Mouse (Mus musculus) Patski (cell line): ENCODE measurements around the gene Kifc3. TPM values are rescaled to one million over a fixed set of nuclear protein-coding genes. Genes with fewer than 3 reads are reported as not detected.

ENCODE experiments used
- ATAC-seq: fragments of 100-300 bp; one replicate; pipeline ENCODE4 v1.8.0; 2021
- CTCF ChIA-PET: fragments of 350-600 bp; sonication (Branson Sonifier 250); formaldehyde crosslinking; loops from one replicate; lab custom pipeline; 2022; ENCODE audit warnings: inconsistent platforms; lab: Charles Lee
- POLR2A ChIA-PET: fragments of 350-600 bp; sonication (Branson Sonifier 250); formaldehyde crosslinking; loops from one replicate; lab custom pipeline; 2022; ENCODE audit warnings: antibody characterized with exemption, inconsistent platforms; lab: Charles Lee
- DNase-seq: peaks from one replicate; pipeline ENCODE4 v3.0.0-alpha.2; 2011; ENCODE audit warnings: low read depth, low spot score
- H3K27me3 ChIP-seq: fragments of 371-371 bp; one replicate; pipeline ENCODE4 v1.5.1; 2021
- CTCF ChIP-seq: fragments of 100-300 bp; IDR thresholded peaks from one replicate; pipeline ENCODE4 v1.5.1; 2021
- in situ Hi-C: fragments of 300-500 bp; cut with MboI; formaldehyde crosslinking; loops from 3 replicates; pipeline ENCODE4 v1.11.1; 2018; ENCODE audit warnings: low pct_unique_long_range_greater_than_20kb, mixed read lengths
- polyA plus RNA-seq: library from polyadenylated mRNA; unstranded; gene quantifications from one replicate; pipeline ENCODE4 v1.2.3, GENCODE M21; 2021

Gene Kifc3
- polyA plus RNA-seq, 1 experiment from 2014 or later = 158 TPM

DNA sequence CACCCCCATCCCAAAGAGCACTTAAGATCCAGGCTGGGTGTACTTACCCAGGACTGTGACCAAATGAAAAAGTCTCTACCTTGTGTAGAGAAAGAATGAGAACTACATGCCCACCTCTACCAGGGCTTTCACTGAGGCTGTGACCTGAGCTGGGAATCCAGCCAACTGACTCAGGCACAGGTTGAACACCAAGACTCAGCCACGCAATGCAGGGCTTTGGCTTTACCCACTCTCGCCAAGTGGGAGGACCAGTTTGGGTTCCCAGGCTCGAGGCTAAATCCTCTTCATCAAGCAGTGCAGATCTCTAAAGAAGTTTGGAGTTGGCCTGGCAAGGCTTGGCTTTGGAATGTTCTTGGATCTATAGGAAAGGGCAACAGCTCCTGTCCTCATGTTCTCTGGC is 127.1 kb downstream of the Kifc3 start:
- no peak for ATAC-seq
- POLR2A ChIA-PET = no interaction called here

DNA sequence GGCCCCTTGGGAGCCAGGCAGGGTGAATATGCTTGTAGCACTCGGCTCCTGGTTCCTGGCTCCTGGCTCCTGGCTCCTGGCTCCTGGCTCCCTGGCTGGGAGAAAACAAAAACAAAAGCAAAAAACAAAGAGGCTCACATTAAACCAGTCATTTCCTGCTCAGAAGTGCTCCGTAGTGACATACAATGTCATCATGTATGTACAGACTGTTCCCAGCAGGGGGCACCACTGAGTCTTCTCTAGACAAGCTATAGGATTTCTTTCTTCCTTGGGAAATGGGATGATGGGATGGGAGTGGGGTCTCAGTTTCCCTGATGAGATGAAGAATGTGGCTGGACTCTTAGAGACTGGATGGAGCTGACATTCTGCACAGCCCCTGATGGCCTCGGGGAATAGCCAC is 135.0 kb downstream of the Kifc3 start:
- ATAC-seq (no peak), DNase-seq (no peak)
- CTCF ChIA-PET = interaction anchor here (1.6 kb wide), 1 partner anchor 11 kb away, joined by 3 read pairs; no protein-coding TSS in a partner anchor
- TF ChIP-seq CTCF = no peak
- H3K27me3 ChIP-seq = no peaks in the 10 kb centered on the region
- POLR2A ChIA-PET = no interaction called here
- in situ Hi-C loops = no loop called here

More for the DNA sequence above, 127.1 kb downstream of the Kifc3 start:
- no peak for DNase-seq
- CTCF ChIA-PET = interaction anchor here (1.4 kb wide), 1 partner anchor 23 kb away, joined by 3 read pairs; no protein-coding TSS in a partner anchor
- in situ Hi-C loops = no loop called here
- H3K27me3 ChIP-seq = no peaks in the 10 kb centered on the region
- TF ChIP-seq CTCF = no peak

DNA sequence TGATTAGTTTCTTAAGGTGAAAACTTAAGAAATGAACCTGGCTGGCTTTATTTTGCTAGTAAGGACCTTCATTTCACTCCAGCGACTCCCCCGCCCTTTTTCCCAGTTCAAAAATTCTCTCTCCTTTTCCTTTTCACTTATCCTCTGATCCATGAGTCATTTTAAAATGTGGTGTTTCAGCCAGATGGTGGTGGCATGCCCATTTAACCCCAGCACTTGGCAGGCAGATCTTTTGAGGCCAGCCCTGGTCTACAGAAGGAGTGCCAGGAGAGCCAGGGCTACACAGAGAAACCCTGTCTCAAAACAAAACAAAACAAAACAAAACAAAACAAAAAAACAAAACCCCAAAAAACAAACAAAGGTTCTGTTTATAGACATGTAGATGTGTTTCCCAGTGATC is 138.1 kb downstream of the Kifc3 start:
- ChIA-PET POLR2A (interaction anchor here (0.6 kb wide), 1 partner anchor 241 kb away, joined by 4 read pairs; no protein-coding TSS in a partner anchor), CTCF (interaction anchor here (0.7 to 2.1 kb wide), 3 partner anchors 11 to 114 kb away, joined by 4 to 7 read pairs (median 4); no protein-coding TSS in a partner anchor)
- no peak for DNase-seq
- ATAC-seq = peak; percentile 44
- TF ChIP-seq CTCF = no peak
- in situ Hi-C loops = no loop called here
- H3K27me3 ChIP-seq = no peaks in the 10 kb centered on the region

DNA sequence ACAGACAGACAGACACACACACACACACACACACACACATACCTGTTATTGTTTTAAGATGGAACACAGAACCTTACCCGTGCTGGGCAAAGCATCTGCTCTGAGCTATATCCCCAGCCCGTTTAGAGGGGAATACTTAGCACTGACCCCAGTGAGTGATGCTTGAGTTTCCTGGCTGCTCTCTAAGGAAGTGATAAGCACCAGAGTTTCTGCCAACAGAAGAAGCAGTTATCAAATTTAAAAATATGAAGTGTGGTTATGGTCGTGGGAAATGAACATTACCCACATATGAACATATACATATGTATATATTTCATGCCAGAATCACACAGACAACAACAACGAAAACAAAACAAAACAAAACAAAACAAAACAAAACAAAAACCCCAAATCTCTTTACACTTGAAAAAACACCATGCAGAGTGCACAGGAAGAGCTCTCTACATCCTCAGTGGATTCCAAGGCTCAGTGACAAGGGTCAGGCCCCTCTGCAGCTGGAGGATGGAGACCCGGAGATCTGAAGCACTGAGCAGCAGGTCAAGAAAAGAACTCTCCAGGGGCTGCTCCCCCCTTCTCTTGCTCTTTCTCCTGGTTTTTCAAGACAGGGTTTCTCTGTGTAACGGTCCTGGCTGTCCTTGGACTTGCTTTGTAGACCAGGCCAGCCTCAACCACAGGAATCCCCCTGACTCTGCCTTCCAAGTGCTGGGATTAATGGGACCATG is 142.6 kb downstream of the Kifc3 start:
- ATAC-seq (no peak), DNase-seq (no peak)
- in situ Hi-C loops = no loop called here
- ChIA-PET CTCF (no interaction called here), POLR2A (no interaction called here)
- TF ChIP-seq CTCF = no peak
- no peaks in the 10 kb centered on the region for H3K27me3 ChIP-seq

GRCm38 (mm10) chr8:95058661-95059060 is 144.0 kb downstream of the Kifc3 start:
- H3K27me3 ChIP-seq = peaks cover 6% of the 10 kb centered on the region
- DNase-seq (no peak), ATAC-seq (no peak)
- in situ Hi-C loops = no loop called here
- ChIA-PET CTCF (interaction anchor here (2.3 kb wide), 1 partner anchor 14 kb away, joined by 5 read pairs; no protein-coding TSS in a partner anchor), POLR2A (no interaction called here)
- TF ChIP-seq CTCF = no peak

- no peak for TF ChIP-seq CTCF
- peaks cover 6% of the 10 kb centered on the region for H3K27me3 ChIP-seq
- in situ Hi-C loops = no loop called here
- ATAC-seq = no peak
- no peak for DNase-seq
- CTCF ChIA-PET = interaction anchor here (1.2 kb wide), 1 partner anchor 11 kb away, joined by 3 read pairs; no protein-coding TSS in a partner anchor
- POLR2A ChIA-PET = no interaction called here
Observed at GRCm38 (mm10) chr8:95056414-95056813, 146.2 kb downstream of the Kifc3 start.

GRCm38 (mm10) chr8:95054927-95055510 is 147.6 kb downstream of the Kifc3 start, which contains the start of gene Drc7:
TSS of gene Drc7 (plus strand) at chr8:95055103.
- no peak for DNase-seq
- no peak for ATAC-seq
- POLR2A ChIA-PET = interaction anchor here (0.8 kb wide), 1 partner anchor 39 kb away, joined by 5 read pairs; no protein-coding TSS in a partner anchor
- CTCF ChIA-PET = interaction anchor here (0.9 kb wide), 1 partner anchor 8 kb away, joined by 3 read pairs; no protein-coding TSS in a partner anchor
- H3K27me3 ChIP-seq = peaks cover 6% of the 10 kb centered on the region
- TF ChIP-seq CTCF = no peak
- in situ Hi-C loops = no loop called here

GRCm38 (mm10) chr8:95054438-95054837 is 148.2 kb downstream of the Kifc3 start:
- DNase-seq (no peak), ATAC-seq (no peak)
- in situ Hi-C loops = no loop called here

More at GRCm38 (mm10) chr8:95054438-95054837, 148.2 kb downstream of the Kifc3 start:
- H3K27me3 ChIP-seq = peaks cover 6% of the 10 kb centered on the region
- ChIA-PET CTCF (interaction anchor here (2.1 kb wide), 1 partner anchor 10 kb away, joined by 7 read pairs; no protein-coding TSS in a partner anchor), POLR2A (interaction anchor here (0.8 kb wide), 1 partner anchor 38 kb away, joined by 5 read pairs; no protein-coding TSS in a partner anchor)
- TF ChIP-seq CTCF = no peak

Other genes with a start within 250 kb of the Kifc3 start
- gene Adgrg1, start 228.1 kb downstream of the Kifc3 start, polyA plus RNA-seq = 294 TPM
- 0.31 TPM for gene Adgrg3, start 185.1 kb downstream of the Kifc3 start, polyA plus RNA-seq
- 0.33 TPM for gene Drc7, start 147.7 kb downstream of the Kifc3 start, polyA plus RNA-seq
- gene Katnb1, start 121.6 kb downstream of the Kifc3 start, polyA plus RNA-seq = 28.2 TPM
- 0.15 TPM for gene Cngb1, start 103.8 kb upstream of the Kifc3 start, polyA plus RNA-seq
- not detected for gene Tepp, start 107.8 kb upstream of the Kifc3 start, polyA plus RNA-seq
- 12.3 TPM for gene Zfp319, start 129.1 kb upstream of the Kifc3 start, polyA plus RNA-seq
- 37.8 TPM for gene Usb1, start 129.5 kb upstream of the Kifc3 start, polyA plus RNA-seq
- gene Mmp15, start 149.5 kb upstream of the Kifc3 start, polyA plus RNA-seq = 8.1 TPM
- 64.5 TPM for gene Cfap20, start 232.1 kb upstream of the Kifc3 start, polyA plus RNA-seq